8 mouse cellular contexts compared by ENCODE assay signal in the genomic region with DNA sequence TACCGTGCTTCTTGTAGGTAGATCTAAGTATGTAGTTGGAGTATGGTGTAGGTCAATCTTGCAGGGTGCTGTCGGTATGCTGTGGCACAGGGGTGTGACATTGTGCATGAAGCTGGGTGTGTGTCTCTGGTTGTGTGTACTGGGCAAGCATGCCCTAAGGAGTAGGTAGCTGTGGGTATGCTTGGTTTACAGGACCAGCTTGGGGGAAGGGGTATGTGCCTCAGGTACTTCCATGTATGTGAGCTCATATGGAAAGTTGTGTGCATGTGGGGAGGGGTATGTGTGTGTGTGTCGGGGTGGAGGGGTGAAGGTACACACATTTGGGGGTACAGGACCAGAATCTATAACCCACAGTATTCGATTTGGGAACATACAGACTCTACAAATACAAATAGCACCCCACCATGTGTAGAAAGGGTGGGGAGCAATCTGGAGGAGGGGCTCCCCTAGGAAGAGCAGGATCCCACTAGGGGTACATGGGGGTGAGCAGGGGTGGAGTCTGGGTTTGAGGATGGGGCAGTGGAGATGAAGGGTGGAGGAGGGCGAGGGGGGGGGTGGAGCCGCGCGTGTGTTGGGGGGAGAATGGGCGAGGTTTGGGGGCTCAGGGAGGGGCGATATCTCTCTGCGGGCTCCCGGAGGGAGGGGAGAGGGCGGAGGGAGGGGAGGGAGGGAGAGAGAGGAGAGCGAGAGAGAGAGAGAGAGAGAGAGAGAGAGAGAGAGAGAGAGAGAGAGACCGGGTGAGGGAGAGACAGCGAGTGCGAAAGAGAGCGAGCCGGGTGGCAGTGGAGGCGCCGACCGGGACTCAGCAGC. TPM values are rescaled to one million over a fixed set of nuclear protein-coding genes. Genes with fewer than 3 reads are reported as not detected.
DNase-seq lines count a peak whose midpoint lies in the region; ATAC-seq lines count a peak whose summit lies in the region.

Gene Shank1, plus strand, starts transcription at position 779 of the 810 bp plus-strand sequence.

- H3K27me3 ChIP-seq in kidney, embryonic 14.5 days (ENCODE audit: control insufficient read depth, insufficient read depth, low read length) = peaks cover 11% of the 10 kb centered on the region
- H3K27me3 ChIP-seq in hindbrain, embryonic 13.5 days = 0 out of 2 replicates have a peak, but pooled peaks cover 18% of the 10 kb centered on the region
- peaks cover 21% of the 10 kb centered on the region for H3K27me3 ChIP-seq in limb, embryonic 15.5 days
- no peaks in the 10 kb centered on the region for H3K27me3 ChIP-seq in stomach, embryonic 15.5 days (replicated peaks)

- no peaks in the 10 kb centered on the region for H3K36me3 ChIP-seq in kidney, embryonic 14.5 days (ENCODE audit: control insufficient read depth, insufficient read depth, low read length)
- peaks cover 23% of the 10 kb centered on the region for H3K36me3 ChIP-seq in hindbrain, embryonic 13.5 days
- peaks cover 12% of the 10 kb centered on the region; the same call in 1 of the 2 replicates for H3K36me3 ChIP-seq in limb, embryonic 15.5 days
- H3K36me3 ChIP-seq in stomach, embryonic 15.5 days = no peaks in the 10 kb centered on the region

- no peak for DNase-seq in kidney, adult 9 months
- no peak for DNase-seq in cerebellum, postnatal 4 days (ENCODE audit: low spot score in 2 of 2)
- no peak for DNase-seq in thymus, postnatal 25 days

- peak within 1 kb of the TSS; percentile 86 for H3K4me2 ChIP-seq in kidney, embryonic 14.5 days (replicated peaks; ENCODE audit: low read depth, low read length)
- H3K4me2 ChIP-seq in hindbrain, embryonic 13.5 days = peak within 1 kb of the TSS; percentile 89
- peak within 1 kb of the TSS; percentile 94 for H3K4me2 ChIP-seq in limb, embryonic 15.5 days
- H3K4me2 ChIP-seq in stomach, embryonic 15.5 days = peak within 1 kb of the TSS; percentile 99

- ATAC-seq in kidney, embryonic 14.5 days (ENCODE audit: low FRiP score, low TSS enrichment) = no peak
- ATAC-seq in hindbrain, embryonic 13.5 days (ENCODE audit: low FRiP score) = no peak
- no peak for ATAC-seq in limb, embryonic 15.5 days (ENCODE audit: insufficient number of reproducible peaks, low FRiP score, low TSS enrichment, low read depth)
- ATAC-seq in stomach, embryonic 15.5 days (ENCODE audit: insufficient read depth, low FRiP score, low read depth) = no peak

- peaks cover 38% of the 10 kb centered on the region for H3K4me1 ChIP-seq in kidney, embryonic 14.5 days (ENCODE audit: control insufficient read depth, insufficient read depth, low read length)
- H3K4me1 ChIP-seq in brown adipose tissue, adult 24 weeks (ENCODE audit: control insufficient read depth, insufficient read depth, insufficient read length, low read length) = no peaks in the 10 kb centered on the region; the same call in 1 of the 2 replicates
- H3K4me1 ChIP-seq in hindbrain, embryonic 13.5 days (replicated peaks) = peaks cover 35% of the 10 kb centered on the region
- H3K4me1 ChIP-seq in limb, embryonic 15.5 days = peaks cover 61% of the 10 kb centered on the region
- H3K4me1 ChIP-seq in stomach, embryonic 15.5 days = peaks cover 28% of the 10 kb centered on the region

- no peak within 1 kb of the TSS for H3K27ac ChIP-seq in kidney, embryonic 14.5 days (ENCODE audit: low read depth, low read length)
- H3K27ac ChIP-seq in brown adipose tissue, adult 24 weeks (replicated peaks; ENCODE audit: low read depth, low read length) = no peak within 1 kb of the TSS
- H3K27ac ChIP-seq in hindbrain, embryonic 13.5 days = peak within 1 kb of the TSS; percentile 84
- no peak within 1 kb of the TSS; the same call in 1 of the 2 replicates for H3K27ac ChIP-seq in limb, embryonic 15.5 days
- H3K27ac ChIP-seq in stomach, embryonic 15.5 days = no peak within 1 kb of the TSS

- WGBS in kidney, embryonic 14.5 days = 13% methylated on average over 18 of the region's 22 CpGs
- WGBS in hindbrain, embryonic 13.5 days = 13% methylated on average over 20 of the region's 22 CpGs
- 13% methylated on average over 15 of the region's 22 CpGs for WGBS in limb, embryonic 15.5 days
- WGBS in stomach, embryonic 15.5 days = 14% methylated on average over 17 of the region's 22 CpGs

- H3K9ac ChIP-seq in kidney, embryonic 14.5 days (ENCODE audit: low read depth, low read length) = peak within 1 kb of the TSS; percentile 57
- H3K9ac ChIP-seq in hindbrain, embryonic 13.5 days = peak within 1 kb of the TSS; percentile 92
- H3K9ac ChIP-seq in limb, embryonic 15.5 days = peak within 1 kb of the TSS; percentile 54
- peak within 1 kb of the TSS; percentile 22; the same call in 1 of the 2 replicates for H3K9ac ChIP-seq in stomach, embryonic 15.5 days

- no peaks in the 10 kb centered on the region for H3K9me3 ChIP-seq in kidney, embryonic 14.5 days (ENCODE audit: control insufficient read depth, low read length)
- H3K9me3 ChIP-seq in hindbrain, embryonic 13.5 days = no peaks in the 10 kb centered on the region
- H3K9me3 ChIP-seq in limb, embryonic 15.5 days = no peaks in the 10 kb centered on the region
- no peaks in the 10 kb centered on the region for H3K9me3 ChIP-seq in stomach, embryonic 15.5 days

- H3K4me3 ChIP-seq in kidney, embryonic 14.5 days (ENCODE audit: low read length) = peak within 1 kb of the TSS; percentile 46
- peak within 1 kb of the TSS; percentile 22; the same call in 1 of the 2 replicates for H3K4me3 ChIP-seq in brown adipose tissue, adult 24 weeks (ENCODE audit: insufficient read depth, low read depth, low read length)
- peak within 1 kb of the TSS; percentile 67 for H3K4me3 ChIP-seq in hindbrain, embryonic 13.5 days
- H3K4me3 ChIP-seq in limb, embryonic 15.5 days = peak within 1 kb of the TSS; percentile 47
- peak within 1 kb of the TSS; percentile 50 for H3K4me3 ChIP-seq in stomach, embryonic 15.5 days (replicated peaks)

RNA-seq across cellular contexts. Expression of gene Shank1, which starts in this region (rescaled TPM):
- 1.3 and 1.9 TPM in 2 replicates for polyA plus RNA-seq in kidney, embryonic 14.5 days (2014; fragmentation: Nextera tagmentation; extraction: Ambion mirVana)
- polyA plus RNA-seq in brown adipose tissue, adult 24 weeks (2012; ENCODE audit: insufficient read depth, insufficient read length, missing spikeins) = 0.59 and 1.0 TPM in 2 replicates
- polyA plus RNA-seq in hindbrain, embryonic 13.5 days (2015; fragmentation: Nextera tagmentation; extraction: Ambion mirVana) = 31.7 and 32.6 TPM in 2 replicates
- 2.4 and 3.2 TPM in 2 replicates for polyA plus RNA-seq in limb, embryonic 15.5 days (2015; fragmentation: Nextera tagmentation; extraction: Ambion mirVana)
- 2.2 TPM in 2 replicates for polyA plus RNA-seq in stomach, embryonic 15.5 days (2015; fragmentation: Nextera tagmentation; extraction: Ambion mirVana)

Comparison
In these comparisons a context has a peak if more than half of its experiments do, and no peak if none do; other contexts are left out.
1. H3K9ac ChIP-seq: peak in every context shown above with its lines; median percentile 92 in hindbrain, embryonic 13.5 days; 57 in kidney, embryonic 14.5 days; 54 in limb, embryonic 15.5 days; 22 in stomach, embryonic 15.5 days.